21 mouse cellular contexts compared by ENCODE assay signal in the genomic region with DNA sequence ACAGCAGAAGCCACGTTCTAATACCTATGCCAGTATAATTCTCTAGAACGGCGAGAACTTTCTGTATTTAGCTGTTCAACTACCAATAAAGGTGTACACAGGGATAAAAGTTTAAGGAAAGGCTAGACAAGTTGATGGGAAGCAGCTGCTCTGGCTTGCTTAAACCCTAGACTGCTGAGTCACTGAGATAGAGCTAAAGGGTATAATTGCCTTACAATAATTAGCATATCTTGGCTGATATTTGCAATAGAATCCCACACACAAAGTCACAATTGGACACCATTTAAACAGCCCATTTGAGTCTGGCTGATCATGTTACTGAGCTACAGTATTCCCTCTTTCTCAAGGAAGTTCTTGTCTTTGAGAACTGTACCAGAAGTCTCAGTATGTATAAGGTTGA.
"Had no signal": no experiment of that assay in that cellular context is flagged by ENCODE, and none has a peak within 500 bp of the region (broad histone marks: within the 10 kb centered on the region; RNA-seq: fewer than 3 reads in every experiment).

No protein-coding gene starts in this region.

- H3K9ac ChIP-seq: limb, embryonic 12.5 days; limb, embryonic 15.5 days; liver, embryonic 14.5 days; liver, postnatal 0 days; lung, embryonic 14.5 days; midbrain, embryonic 13.5 days; neural tube, embryonic 13.5 days; stomach, embryonic 15.5 days had no signal

- H3K27ac ChIP-seq: limb, embryonic 12.5 days; limb, embryonic 15.5 days; liver, embryonic 14.5 days; midbrain, embryonic 10.5 days; midbrain, embryonic 13.5 days; neural tube, embryonic 13.5 days; stomach, embryonic 15.5 days had no signal

- H3K4me2 ChIP-seq: limb, embryonic 12.5 days; limb, embryonic 15.5 days; liver, embryonic 11.5 days; lung, embryonic 14.5 days; midbrain, embryonic 13.5 days; neural tube, embryonic 13.5 days; stomach, embryonic 15.5 days had no signal

- H3K4me3 ChIP-seq: limb, embryonic 12.5 days; limb, embryonic 15.5 days; megakaryocyte, embryonic 14.5 days; midbrain, embryonic 10.5 days; midbrain, embryonic 13.5 days; myocyte; neural tube, embryonic 13.5 days; stomach, embryonic 15.5 days had no signal

- DNase-seq: kidney, postnatal 25 days; left cerebral cortex, postnatal 4 days; liver, postnatal 0 days; lung, postnatal 10 days; lung, postnatal 36 days; retina, postnatal 1 day; right cerebral cortex, postnatal 25 days; spleen, adult 18-20 months; thymus, postnatal 25 days had no signal

- ATAC-seq: liver, postnatal 0 days; midbrain, embryonic 13.5 days; midbrain, embryonic 16.5 days had no signal

- H3K9me3 ChIP-seq: limb, embryonic 12.5 days; limb, embryonic 15.5 days; midbrain, embryonic 10.5 days; midbrain, embryonic 13.5 days; neural tube, embryonic 13.5 days; stomach, embryonic 15.5 days had no signal

- H3K4me1 ChIP-seq: limb, embryonic 12.5 days; limb, embryonic 15.5 days; megakaryocyte, embryonic 14.5 days; midbrain, embryonic 13.5 days; neural tube, embryonic 13.5 days; stomach, embryonic 15.5 days had no signal

- H3K36me3 ChIP-seq: limb, embryonic 12.5 days; limb, embryonic 15.5 days; midbrain, embryonic 10.5 days; stomach, embryonic 15.5 days had no signal

- H3K27me3 ChIP-seq: limb, embryonic 12.5 days; limb, embryonic 15.5 days; megakaryocyte, embryonic 14.5 days; midbrain, embryonic 13.5 days; neural tube, embryonic 13.5 days; stomach, embryonic 15.5 days had no signal
